Mouse (Mus musculus) inflammation-experienced regulatory T-cells, adult 6 months (primary cell): ENCODE measurements around the gene Cd44. TPM values are rescaled to one million over a fixed set of nuclear protein-coding genes. Genes with fewer than 3 reads are reported as not detected.
A peak's percentile ranks its signal among the peaks of the same experiment; 100 is the strongest.

Source experiments
- ATAC-seq: one replicate; pipeline ENCODE4 v1.8.0; 2017
- polyA plus RNA-seq, 3 experiments: library from polyadenylated mRNA; unstranded; fragments of 100-300 nt; shearing (Covaris generic); gene quantifications; one replicate each; pipeline ENCODE4 v1.2.1; 2017

The Cd44 gene
- polyA plus RNA-seq, 3 experiments from 2014 or later, result 91.0 to 119 (median 94.0) TPM

DNA sequence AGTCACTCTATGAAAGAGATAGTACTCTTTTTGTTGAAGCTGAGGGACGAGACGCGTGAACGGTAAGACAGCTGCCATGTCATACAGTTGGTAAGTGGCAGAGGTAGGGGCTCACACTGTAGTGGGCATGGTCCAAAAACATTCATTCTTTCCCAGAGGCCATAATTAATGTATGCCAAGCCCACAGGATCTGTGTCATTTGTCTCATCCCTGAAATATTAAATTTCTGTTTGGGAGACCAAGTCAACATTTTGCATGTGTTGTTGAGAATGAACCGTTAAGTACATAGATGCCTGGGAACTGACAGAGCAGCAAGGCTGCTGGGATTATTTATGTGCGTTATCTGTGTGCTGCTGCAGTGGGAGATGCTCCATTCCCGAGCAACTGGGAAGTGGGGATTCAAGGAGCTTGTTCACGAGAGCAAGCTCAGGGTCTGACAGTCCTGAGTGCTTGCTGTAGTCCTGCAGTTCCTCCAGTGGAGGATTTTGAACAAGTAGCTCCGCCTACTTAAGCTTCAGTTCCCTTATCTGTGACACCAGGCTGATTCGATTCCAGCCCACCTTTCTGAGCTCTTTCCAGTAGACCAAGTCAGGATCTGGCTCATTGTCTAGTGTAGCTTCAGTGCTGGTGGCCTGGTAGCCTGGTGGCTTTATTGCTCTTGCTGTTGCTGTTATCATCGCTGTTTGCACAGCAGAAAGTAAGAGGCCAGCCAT is 12.5 kb upstream of the Cd44 start:
- no peak for ATAC-seq

DNA sequence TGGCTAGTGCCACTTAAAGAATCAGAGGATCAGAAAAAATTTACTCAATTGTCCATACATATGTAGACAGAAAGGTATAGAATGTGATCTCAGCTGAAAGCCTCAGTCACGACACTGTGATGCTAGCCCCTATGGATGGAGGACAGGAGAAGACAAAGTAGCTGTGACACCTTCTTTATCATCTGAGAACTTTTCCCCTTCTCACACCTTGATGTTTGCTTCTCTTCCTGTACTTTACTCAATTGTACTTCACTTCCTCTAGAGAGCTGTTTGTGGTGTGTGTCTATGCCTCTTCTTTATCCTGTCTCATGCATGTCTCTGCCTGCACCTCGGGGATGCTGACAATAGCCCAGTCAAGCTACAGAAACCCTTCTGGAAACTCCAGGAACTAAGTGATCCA is 11.5 kb upstream of the Cd44 start:
- ATAC-seq, result peak; percentile 77

DNA sequence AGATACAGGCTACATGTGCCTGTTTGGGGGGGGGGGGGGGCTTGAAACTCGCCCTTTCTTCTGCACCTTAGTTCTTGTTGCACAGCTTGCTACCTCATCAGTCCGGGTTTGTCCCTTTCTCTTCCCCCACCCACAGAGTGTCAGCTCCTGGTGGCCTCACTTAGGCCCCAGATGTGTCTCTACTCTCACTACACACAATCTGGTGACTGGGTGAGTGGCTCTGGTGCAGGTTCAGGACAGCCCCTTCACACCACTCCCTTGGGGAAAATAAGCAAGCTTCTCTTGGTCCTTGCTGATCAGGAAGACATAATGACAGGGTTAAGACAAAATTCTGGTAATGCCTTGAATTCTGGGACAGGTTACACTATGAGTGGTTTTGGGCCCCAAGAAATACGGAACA is 11.0 kb upstream of the Cd44 start:
- ATAC-seq, result peak; percentile 22

GRCm38 (mm10) chr2:102909403-102909802 is 7.9 kb upstream of the Cd44 start:
- peak; percentile 68 for ATAC-seq

GRCm38 (mm10) chr2:102905604-102906003 is 4.1 kb upstream of the Cd44 start:
- no peak for ATAC-seq

- no peak for ATAC-seq
Measured at GRCm38 (mm10) chr2:102901828-102902223, 361 bp upstream of the Cd44 start.

DNA sequence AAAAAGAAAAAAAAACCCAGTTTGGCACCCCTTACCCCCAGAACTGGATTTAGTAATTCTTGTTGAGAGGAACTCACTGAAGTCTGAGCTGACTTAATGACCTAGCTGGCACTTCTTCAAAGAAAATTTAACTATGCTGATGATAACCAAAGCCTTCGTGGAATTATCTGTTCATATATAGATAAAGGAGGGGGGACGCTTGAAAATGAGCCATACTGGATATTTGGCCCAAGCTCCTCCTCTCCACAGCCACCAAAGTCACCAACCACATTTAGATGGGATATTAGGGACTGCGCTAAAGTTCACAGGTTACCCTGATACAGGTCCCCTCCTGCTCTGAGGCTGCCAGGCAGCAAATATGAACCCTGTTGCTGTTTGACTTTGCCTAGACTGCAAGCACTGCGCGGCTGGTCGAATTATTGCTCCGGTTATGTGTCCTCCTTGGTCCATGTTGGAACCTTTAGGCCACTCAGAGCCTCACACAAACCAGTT is 1.2 kb downstream of the Cd44 start:
- peak; percentile 23 for ATAC-seq

DNA sequence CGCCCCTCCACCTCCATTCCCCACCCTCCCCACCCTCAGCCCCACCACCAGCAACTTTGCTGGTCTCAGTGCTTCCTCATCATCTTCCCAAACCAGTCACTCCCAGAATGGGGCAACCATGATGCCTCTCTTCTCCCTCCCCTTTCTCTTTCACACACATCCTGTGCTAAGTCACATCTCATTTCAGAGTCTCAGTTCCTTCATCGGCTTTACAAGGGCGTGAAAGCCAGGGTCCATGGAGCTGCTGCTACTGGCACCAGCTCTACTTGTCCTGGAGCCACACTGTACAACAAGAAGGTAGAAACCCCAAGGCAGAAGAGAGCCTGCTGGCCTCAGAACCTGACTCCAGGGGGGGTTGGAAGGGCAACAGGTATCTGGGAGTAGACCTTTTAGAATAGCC is 2.2 kb downstream of the Cd44 start:
- peak; percentile 33 for ATAC-seq

- ATAC-seq, result no peak
Measured at GRCm38 (mm10) chr2:102898585-102898984, 2.9 kb downstream of the Cd44 start.

GRCm38 (mm10) chr2:102896154-102896553 is 5.3 kb downstream of the Cd44 start:
- ATAC-seq, result no peak

- no peak for ATAC-seq
Measured at GRCm38 (mm10) chr2:102895197-102895596, 6.3 kb downstream of the Cd44 start.

- no peak for ATAC-seq
Measured at GRCm38 (mm10) chr2:102894785-102895184, 6.7 kb downstream of the Cd44 start.

DNA sequence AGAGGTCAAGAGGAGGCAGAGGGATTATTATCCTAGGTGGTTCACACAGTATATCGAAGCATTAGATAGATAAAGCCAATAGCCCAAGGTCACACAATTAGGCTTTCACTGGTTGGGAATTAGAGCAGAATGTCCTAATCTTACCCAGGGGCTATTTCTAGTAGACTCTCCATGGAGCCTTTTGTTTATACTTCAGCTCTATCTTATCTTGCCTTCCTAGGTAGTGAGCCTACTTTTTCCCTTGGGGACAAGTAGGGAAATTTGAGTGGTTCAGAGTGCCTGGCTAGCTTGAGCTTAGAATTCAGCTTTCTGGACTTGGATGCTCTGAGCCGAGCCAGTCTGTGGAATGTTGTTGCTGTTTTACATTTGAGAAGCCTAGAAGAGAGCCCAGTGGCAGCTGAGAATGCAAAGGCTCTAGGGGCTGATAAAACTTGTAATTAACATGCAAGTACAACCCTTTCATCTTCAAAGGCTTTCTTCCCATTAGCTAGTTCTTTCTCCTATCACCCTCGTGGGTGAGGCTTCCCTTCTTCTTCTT is 12.7 kb downstream of the Cd44 start:
- no peak for ATAC-seq

DNA sequence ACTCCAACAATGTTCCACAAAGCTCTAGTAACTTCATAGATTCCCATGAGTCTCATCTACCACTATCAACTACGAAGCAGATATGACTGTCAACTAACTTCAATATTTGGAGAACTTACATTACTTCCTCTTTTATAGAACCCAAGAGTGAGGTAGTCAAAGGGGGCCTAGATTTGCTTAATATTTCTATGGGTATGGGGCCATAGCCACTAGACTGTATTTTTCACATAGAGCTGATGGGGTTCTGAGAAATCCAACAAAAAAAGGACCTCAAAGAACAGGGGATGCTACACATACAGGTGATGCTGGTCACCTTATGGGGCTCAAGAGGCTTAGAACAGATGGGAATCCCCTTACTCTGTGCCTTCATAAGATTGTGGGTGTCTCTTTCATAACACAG is 14.3 kb downstream of the Cd44 start:
- no peak for ATAC-seq

DNA sequence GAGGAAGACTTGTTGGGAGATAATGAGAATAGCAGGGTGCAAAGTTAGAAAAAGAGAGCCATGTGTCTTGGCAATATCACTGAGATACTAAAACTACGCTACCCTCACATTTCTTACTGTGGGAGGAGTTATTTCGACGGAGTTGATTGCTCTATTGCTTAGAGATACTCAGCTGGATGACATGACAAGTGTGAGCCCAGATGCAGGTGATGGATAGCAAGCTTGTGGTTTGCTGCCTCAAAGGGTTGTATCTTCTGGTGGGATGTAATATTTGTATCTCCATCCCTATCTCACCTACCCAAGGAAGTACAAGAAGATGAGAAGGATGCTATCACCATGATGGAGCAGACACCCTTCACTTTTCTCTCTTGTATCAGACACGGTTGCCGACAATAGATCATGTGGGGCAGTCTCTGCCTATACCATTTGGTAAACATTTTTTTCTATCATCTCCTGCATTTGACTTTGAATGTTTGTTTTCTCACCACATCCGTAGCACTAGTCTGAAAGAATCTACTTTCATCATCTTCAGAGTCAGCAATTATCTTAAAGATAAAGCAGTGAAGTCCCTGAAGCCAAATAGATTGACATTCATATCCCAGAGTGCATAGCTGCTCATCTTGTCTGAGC is 15.0 kb downstream of the Cd44 start:
- ATAC-seq, result peak; percentile 89

- ATAC-seq, result no peak
Measured at GRCm38 (mm10) chr2:102882597-102883272, 18.7 kb downstream of the Cd44 start.

- no peak for ATAC-seq
Measured at GRCm38 (mm10) chr2:102882004-102882588, 19.4 kb downstream of the Cd44 start.

DNA sequence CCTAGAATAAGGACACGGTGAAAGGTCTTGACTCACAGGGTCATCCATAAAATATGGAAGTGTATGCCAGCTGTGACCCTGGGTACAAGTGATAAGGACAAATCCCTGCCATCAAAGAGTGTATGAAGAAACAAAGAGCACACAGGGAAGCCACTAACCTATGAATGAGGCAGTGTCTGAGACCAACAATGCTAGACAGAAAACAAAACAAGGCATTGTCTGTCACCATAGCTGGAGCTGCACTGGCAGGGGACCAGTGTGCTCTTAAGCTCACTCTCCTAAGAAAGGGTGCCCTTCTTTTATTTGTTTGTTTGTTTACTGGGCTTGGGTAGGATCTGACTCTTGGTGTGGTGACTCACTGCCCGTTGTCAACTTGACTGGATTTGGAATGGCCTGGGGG is 23.0 kb downstream of the Cd44 start:
- ATAC-seq, result no peak

DNA sequence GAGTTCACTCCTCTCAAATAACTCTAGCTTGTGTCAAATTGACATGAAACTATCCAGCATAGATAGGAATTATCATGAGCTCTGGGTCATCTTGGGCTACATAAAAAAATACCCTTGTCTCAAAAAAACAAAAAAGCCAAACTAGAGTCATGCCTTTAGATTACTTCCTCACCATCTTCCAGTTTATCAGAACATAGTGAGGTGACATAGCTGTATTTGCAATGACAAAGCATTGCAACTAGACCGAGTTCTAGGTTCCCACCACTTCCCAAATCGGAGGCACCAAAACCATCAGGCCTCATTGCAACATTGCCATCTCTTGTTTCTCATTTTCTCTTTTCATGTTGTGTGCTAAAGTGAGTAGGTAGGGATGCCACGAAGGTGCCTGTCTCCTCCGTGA is 24.0 kb downstream of the Cd44 start:
- no peak for ATAC-seq

GRCm38 (mm10) chr2:102876141-102876540 is 25.3 kb downstream of the Cd44 start:
- no peak for ATAC-seq

- peak; percentile 76 for ATAC-seq
Measured at GRCm38 (mm10) chr2:102873848-102874247, 27.6 kb downstream of the Cd44 start.

DNA sequence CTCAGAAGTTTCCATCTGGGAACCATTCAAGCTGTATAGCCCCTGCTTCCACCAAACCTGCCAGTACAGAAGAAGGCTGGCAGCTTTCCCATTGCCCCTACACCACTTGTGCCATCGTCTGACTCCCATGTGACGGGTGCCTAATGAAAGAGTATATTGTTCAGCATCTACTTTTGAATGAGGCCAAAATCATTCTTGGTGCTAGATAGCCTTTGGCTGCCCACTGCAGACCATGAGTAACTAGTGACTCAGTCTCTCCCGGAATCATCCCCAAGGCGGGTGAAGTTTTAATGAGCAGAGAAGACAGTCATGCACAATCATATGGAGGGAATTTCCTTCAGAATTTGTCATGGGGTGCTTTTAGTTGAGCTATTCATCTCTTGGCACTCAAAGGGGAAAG is 28.3 kb downstream of the Cd44 start:
- no peak for ATAC-seq

DNA sequence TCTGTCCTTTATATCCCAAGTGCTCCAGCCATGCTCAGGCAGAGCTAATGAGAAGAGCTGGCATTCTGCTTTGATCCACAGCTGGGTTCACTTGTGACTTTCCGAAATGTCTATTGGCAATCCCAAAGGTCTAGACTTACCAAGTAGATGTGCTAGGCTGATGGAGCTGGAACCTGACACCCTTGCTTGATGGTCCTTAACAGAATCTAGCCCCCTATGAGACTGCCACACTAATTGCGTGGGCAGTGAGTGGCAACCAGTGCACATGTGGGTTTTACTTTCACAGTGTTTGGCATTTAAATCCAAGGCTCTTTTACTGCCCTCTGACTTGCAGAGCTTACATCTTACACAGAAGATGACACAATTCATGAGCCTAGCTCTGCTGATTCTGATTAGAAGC is 29.0 kb downstream of the Cd44 start:
- ATAC-seq, result no peak
